Mouse (Mus musculus) gastrocnemius, postnatal 4 days (tissue): ENCODE data around the gene Chrm3. TPM values are rescaled to one million over a fixed set of nuclear protein-coding genes. Genes with fewer than 3 reads are reported as not detected.

Source experiments
- DNase-seq, 2 experiments: peaks; one replicate each; pipeline ENCODE4 v3.0.0; 2021 to 2022; ENCODE audit warnings: low spot score in 2 of 2, mixed read lengths in 2 of 2
- total RNA-seq, 2 experiments: library from RNA; stranded (reverse); gene quantifications; 2 replicates each; pipeline ENCODE4 v1.2.3; 2021

Chrm3 gene
- total RNA-seq, 2 experiments from 2014 or later: 1.5 to 1.6 TPM

DNA sequence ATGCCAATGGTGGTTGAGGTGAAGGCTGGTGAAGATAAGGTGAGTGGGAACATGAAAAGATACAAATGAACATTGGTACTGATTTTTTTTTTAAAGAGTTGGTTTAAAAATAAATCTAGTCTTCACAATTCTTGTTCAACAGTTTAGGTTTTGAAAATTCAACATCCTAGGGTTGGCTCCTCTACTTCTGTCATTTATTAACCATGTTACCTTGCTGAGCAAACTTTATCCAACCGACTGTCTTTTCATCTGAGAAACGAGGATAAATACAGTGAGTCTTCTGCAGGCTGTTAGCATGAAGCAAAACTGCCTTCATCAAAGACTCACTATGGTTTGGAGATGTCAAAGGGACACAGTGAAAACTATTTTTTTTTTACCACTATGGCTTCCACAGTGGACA lies 123.0 kb downstream of the Chrm3 start:
- DNase-seq: no peak

DNA sequence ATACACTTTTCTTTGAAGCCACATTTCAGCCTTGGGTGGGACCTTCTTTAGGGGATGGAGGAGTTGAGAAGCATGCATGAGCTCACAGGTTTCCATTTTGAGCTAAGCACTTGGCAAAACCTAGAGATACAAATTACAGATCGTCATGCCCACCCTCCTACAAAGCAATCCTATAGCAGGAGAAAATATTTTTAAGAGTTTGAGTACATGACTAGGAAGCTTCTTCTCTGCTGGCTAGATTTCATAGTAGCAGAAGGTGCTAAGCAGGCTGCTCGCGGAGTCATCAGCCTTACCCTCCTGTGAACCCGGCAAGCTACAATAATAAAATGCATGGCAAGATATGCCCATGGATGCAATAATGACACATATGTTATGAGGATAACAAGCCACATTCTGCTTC lies 124.4 kb downstream of the Chrm3 start:
- DNase-seq: no peak

DNA sequence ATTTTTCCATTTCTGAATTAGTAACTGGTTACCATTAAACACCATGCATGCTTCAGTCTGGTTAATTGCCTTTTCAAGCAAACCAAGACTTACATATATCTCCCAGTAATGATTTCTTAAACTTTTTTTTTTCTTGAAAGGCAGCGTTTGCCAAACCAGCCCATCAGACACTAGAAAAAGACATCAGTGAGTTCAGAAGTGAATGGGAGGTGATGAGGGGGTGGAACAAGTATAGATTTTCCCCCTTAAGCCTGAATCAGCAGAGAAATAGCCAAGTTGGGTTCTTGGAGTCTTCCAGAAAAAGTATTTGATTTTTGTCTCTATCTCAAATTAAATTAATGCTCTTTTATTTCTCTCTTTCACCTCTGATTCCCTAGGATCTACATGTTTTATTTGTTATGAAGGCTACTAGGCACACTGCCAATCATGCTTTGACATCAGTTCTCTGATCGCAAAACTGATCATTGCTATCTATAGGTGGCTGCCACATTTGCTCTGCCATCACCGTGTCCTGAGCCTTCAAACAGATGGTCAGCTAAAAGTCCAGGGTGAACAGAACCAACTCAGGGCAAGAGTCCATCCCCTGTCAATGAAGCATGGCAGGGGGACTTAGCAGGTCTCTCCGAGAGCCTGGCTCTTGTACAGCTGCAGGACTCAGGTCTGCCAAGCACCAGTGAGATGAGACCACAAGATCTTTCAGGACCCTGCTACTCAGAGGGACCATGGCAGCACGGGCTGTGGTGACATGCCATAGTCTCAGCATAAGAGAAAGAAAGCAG lies 125.1 kb downstream of the Chrm3 start:
- no peak for DNase-seq

- DNase-seq: no peak
Observed at GRCm38 (mm10) chr13:10220403-10220802, 140.2 kb downstream of the Chrm3 start.

GRCm38 (mm10) chr13:10212112-10212511 lies 148.5 kb downstream of the Chrm3 start:
- DNase-seq: no peak

GRCm38 (mm10) chr13:10210522-10211244 lies 150.0 kb downstream of the Chrm3 start:
- DNase-seq: no peak

- no peak for DNase-seq
Observed at GRCm38 (mm10) chr13:10199206-10199956, 161.3 kb downstream of the Chrm3 start.

- DNase-seq: no peak
Observed at GRCm38 (mm10) chr13:10189829-10190228, 170.8 kb downstream of the Chrm3 start.

GRCm38 (mm10) chr13:10187926-10188325 lies 172.7 kb downstream of the Chrm3 start:
- no peak for DNase-seq

DNA sequence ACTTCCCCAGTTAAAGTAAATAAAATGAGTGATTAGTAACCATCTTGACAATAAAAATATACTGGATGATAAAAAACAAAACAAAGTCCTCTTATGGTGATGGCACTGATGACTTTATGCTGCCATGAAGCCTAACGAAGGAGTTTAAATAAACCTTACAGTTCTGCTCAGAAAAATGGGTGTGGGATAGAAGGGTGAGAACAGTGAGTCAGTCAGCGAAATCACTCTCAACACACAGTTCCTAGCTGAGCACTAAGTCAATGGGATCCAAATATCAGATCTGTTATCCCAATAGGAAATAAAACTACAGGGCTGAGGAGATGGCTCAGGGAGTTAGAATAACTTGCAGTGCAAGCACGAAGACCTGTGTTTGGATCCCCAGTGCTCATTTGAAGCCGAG lies 176.8 kb downstream of the Chrm3 start:
- DNase-seq: no peak

DNA sequence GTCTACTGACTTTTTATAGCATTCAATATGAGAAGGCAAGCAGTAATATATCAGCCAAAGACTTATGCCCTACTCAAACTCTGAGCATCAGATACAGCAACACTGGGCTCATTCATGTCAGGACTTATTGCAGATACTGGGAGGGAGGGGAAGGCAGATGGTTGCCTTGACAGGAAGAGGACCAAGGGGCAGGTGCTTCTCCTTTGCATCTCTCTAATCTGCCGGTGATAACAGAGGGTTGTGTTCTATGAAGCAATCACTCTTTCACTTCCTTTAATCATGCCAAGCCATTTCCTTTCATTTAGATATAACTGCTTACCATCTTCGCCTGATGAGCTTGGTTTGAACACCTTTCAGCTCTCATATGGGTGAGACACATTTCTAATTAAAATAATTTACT lies 177.9 kb downstream of the Chrm3 start:
- no peak for DNase-seq

- DNase-seq: no peak
Observed at GRCm38 (mm10) chr13:10170529-10170928, 190.1 kb downstream of the Chrm3 start.

GRCm38 (mm10) chr13:10163354-10163753 lies 197.3 kb downstream of the Chrm3 start:
- no peak for DNase-seq

- DNase-seq: no peak
Observed at GRCm38 (mm10) chr13:10157496-10157895, 203.2 kb downstream of the Chrm3 start.

GRCm38 (mm10) chr13:10140573-10140972 lies 220.1 kb downstream of the Chrm3 start:
- DNase-seq: no peak

GRCm38 (mm10) chr13:10138878-10139277 lies 221.8 kb downstream of the Chrm3 start:
- no peak for DNase-seq

- DNase-seq: no peak
Observed at GRCm38 (mm10) chr13:10131064-10131463, 229.6 kb downstream of the Chrm3 start.

DNA sequence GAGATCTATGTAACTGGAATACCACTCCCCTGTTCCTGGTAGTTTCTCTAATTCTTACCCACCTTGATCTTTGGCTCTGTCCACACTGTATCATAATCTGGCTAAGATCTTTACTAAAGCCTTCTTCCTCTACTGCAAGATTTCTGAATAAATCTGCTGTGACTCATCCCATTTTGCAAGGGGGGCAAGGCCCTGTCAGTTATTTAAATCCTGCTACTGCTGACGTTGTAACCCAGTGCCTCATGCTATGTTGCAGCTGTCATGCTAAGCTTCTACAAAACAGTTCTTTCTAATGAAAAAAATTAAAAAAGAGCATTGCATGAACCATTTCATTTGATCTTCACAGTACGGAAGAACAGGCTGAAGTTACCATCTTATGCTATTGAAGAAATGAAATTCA lies 248.4 kb downstream of the Chrm3 start:
- DNase-seq: no peak

DNA sequence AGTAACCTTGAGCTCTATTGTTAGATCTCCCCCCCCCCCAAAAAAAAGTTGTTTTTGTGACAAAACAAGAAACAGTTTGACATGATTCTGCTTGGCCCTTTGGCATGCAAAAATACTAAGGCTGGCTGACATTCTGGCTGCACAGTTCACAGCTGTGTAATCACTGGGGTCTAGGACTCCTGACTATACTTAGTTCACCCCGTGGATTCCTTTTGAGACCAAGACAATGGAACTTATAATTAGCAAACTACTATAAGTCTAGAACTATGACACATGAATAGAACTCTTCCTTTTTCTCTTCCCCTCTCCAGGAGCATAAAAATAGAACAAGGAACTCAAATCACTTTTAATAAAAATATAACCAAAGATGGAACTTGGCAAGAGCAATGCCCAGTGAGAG lies 251.1 kb downstream of the Chrm3 start:
- no peak for DNase-seq

GRCm38 (mm10) chr13:10107331-10107730 lies 253.3 kb downstream of the Chrm3 start:
- no peak for DNase-seq

GRCm38 (mm10) chr13:10090778-10091177 lies 269.9 kb downstream of the Chrm3 start:
- DNase-seq: no peak

- no peak for DNase-seq
Observed at GRCm38 (mm10) chr13:10086336-10086735, 274.3 kb downstream of the Chrm3 start.
